Mouse (Mus musculus): ENCODE data around the gene Ehhadh. TPM values are rescaled to one million over a fixed set of nuclear protein-coding genes. Genes with fewer than 3 reads are reported as not detected.

Ehhadh gene
- 1.4 TPM for polyA plus RNA-seq (2014; fragmentation: Illumina TruSeq; extraction: RNeasy Lipid Tissue Mini Kit (QIAGEN cat#74804); ENCODE audit: low read depth, low replicate concordance)

GRCm38 (mm10) chr16:21787516-21788353, at the start of gene Ehhadh:
Ehhadh (minus strand) TSS chr16:21787807.

GRCm38 (mm10) chr16:21793875-21794696, 6.5 kb upstream of the Ehhadh start, which contains the start of gene Map3k13:
Map3k13 (plus strand) TSS chr16:21794346.

Other genes with a start within 250 kb of the Ehhadh start
- gene 2510009E07Rik, start 93.1 kb downstream of the Ehhadh start, polyA plus RNA-seq (2014; fragmentation: Illumina TruSeq; extraction: RNeasy Lipid Tissue Mini Kit (QIAGEN cat#74804); ENCODE audit: low read depth, low replicate concordance) = 2.0 TPM
- 0.55 TPM for gene Map3k13, start 6.5 kb upstream of the Ehhadh start, polyA plus RNA-seq (2014; fragmentation: Illumina TruSeq; extraction: RNeasy Lipid Tissue Mini Kit (QIAGEN cat#74804); ENCODE audit: low read depth, low replicate concordance)
- gene Tmem41a, start 159.7 kb upstream of the Ehhadh start, polyA plus RNA-seq (2014; fragmentation: Illumina TruSeq; extraction: RNeasy Lipid Tissue Mini Kit (QIAGEN cat#74804); ENCODE audit: low read depth, low replicate concordance) = 5.2 TPM
- gene Liph, start 207.9 kb upstream of the Ehhadh start, polyA plus RNA-seq (2014; fragmentation: Illumina TruSeq; extraction: RNeasy Lipid Tissue Mini Kit (QIAGEN cat#74804); ENCODE audit: low read depth, low replicate concordance) = 1.8 TPM
- 325 TPM for gene Senp2, start 221.7 kb upstream of the Ehhadh start, polyA plus RNA-seq (2014; fragmentation: Illumina TruSeq; extraction: RNeasy Lipid Tissue Mini Kit (QIAGEN cat#74804); ENCODE audit: low read depth, low replicate concordance)